Mouse (Mus musculus): ENCODE measurements at regions not wholly inside any gene's neighbourhood (a gene's known extent, or its start where the extent isn't known, plus 50 kb on each side); places are given as distances from the start of the nearest gene placed in this dataset.

GRCm38 (mm10) chr8:82702044-82702443, 71.9 kb downstream of the Zfp330 start:
- DNase-seq, result no peak

- no peak for DNase-seq
Observed at GRCm38 (mm10) chr8:82700471-82700870, 73.5 kb downstream of the Zfp330 start.

GRCm38 (mm10) chr8:82699221-82699620, 74.7 kb downstream of the Zfp330 start:
- DNase-seq, result no peak

- DNase-seq, result peak; percentile 35 to 38
Observed at GRCm38 (mm10) chr8:82698071-82698470, 75.9 kb downstream of the Zfp330 start.

- no peak for DNase-seq
Observed at GRCm38 (mm10) chr8:82693086-82693485, 80.9 kb downstream of the Zfp330 start.

GRCm38 (mm10) chr8:82689322-82689721, 84.6 kb downstream of the Zfp330 start:
- DNase-seq, result peak; percentile 49 to 66

- DNase-seq, result peak in 1 of 2 experiments; percentile 5
Observed at GRCm38 (mm10) chr8:82685966-82686365, 88.0 kb downstream of the Zfp330 start.

- no peak for DNase-seq
Observed at GRCm38 (mm10) chr8:82678793-82679192, 95.2 kb downstream of the Zfp330 start.

GRCm38 (mm10) chr8:82677781-82678180, 96.2 kb downstream of the Zfp330 start:
- DNase-seq, result no peak

- no peak for DNase-seq
Observed at GRCm38 (mm10) chr8:82669241-82669640, 104.7 kb downstream of the Zfp330 start.

- DNase-seq, result no peak
Observed at GRCm38 (mm10) chr8:82665131-82665530, 108.8 kb downstream of the Zfp330 start.

- no peak for DNase-seq
Observed at GRCm38 (mm10) chr8:82640502-82640901, 133.5 kb downstream of the Zfp330 start.

- no peak for DNase-seq
Observed at GRCm38 (mm10) chr8:82630486-82630885, 143.5 kb downstream of the Zfp330 start.

- DNase-seq, result no peak
Observed at GRCm38 (mm10) chr8:82623791-82624431, 150.0 kb downstream of the Zfp330 start.

GRCm38 (mm10) chr8:82618668-82619067, 155.3 kb downstream of the Zfp330 start:
- DNase-seq, result no peak

GRCm38 (mm10) chr8:82601556-82601955, 172.4 kb downstream of the Zfp330 start:
- DNase-seq, result peak; percentile 59 to 67

- no peak for DNase-seq
Observed at GRCm38 (mm10) chr8:82573434-82573833, 170.4 kb upstream of the Il15 start.

GRCm38 (mm10) chr8:82538121-82538520, 135.1 kb upstream of the Il15 start:
- no peak for DNase-seq

GRCm38 (mm10) chr8:82529153-82529552, 126.1 kb upstream of the Il15 start:
- DNase-seq, result no peak

GRCm38 (mm10) chr8:82523866-82524265, 120.8 kb upstream of the Il15 start:
- DNase-seq, result no peak

- no peak for DNase-seq
Observed at GRCm38 (mm10) chr8:82498496-82498895, 95.5 kb upstream of the Il15 start.

- peak in 1 of 2 experiments; percentile 3 for DNase-seq
Observed at GRCm38 (mm10) chr8:82477856-82478255, 74.8 kb upstream of the Il15 start.

GRCm38 (mm10) chr8:82477426-82477769, 74.4 kb upstream of the Il15 start:
- no peak for DNase-seq

GRCm38 (mm10) chr8:82476708-82477425, 73.8 kb upstream of the Il15 start:
- no peak for DNase-seq

- DNase-seq, result no peak
Observed at GRCm38 (mm10) chr8:82473266-82473665, 70.2 kb upstream of the Il15 start.
